Mouse (Mus musculus): ENCODE measurements around the gene Tnfrsf25. TPM values are rescaled to one million over a fixed set of nuclear protein-coding genes. Genes with fewer than 3 reads are reported as not detected.

Gene Tnfrsf25
- polyA plus RNA-seq, 1 experiment from 2014 or later = 2.4 TPM

DNA sequence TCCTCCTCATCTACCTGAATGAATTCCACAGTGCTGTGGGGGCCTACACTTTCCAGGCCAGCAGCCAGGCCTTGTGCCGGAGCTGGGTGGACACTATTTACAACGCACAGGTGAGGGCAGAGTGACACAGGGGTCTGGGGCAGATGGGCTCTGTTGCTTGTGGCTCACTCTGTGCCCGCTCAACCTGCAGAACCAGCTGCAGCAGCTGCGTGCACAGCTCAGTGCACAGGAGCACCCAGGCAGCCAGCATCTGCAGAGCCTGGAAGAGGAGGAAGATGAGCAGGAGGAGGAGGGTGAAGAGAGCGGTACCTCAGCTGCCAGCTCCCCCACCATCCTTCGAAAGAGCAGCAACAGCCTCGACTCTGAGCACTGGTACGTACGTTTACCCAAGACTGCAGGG lies 3.4 kb upstream of the Tnfrsf25 start:
- Histone ChIP-seq H3K4me3 (ENCODE audit: low read length) (no peak overlapping the region), H3K4me2 (ENCODE audit: low read depth, low read length) (no peak overlapping the region), H3K27ac (ENCODE audit: low read length) (no peak overlapping the region), H3K9ac (ENCODE audit: low read depth, low read length) (no peak overlapping the region), H3K4me1 (ENCODE audit: control insufficient read depth, insufficient read depth, low read length) (peaks cover 23% of the 10 kb centered on the region), H3K36me3 (ENCODE audit: control insufficient read depth, insufficient read depth, low read length) (peaks cover 16% of the 10 kb centered on the region), H3K27me3 (replicated peaks; ENCODE audit: control insufficient read depth, insufficient read depth, low read length) (peaks cover 4% of the 10 kb centered on the region), H3K9me3 (ENCODE audit: control insufficient read depth, low read length) (no peaks in the 10 kb centered on the region)
- ATAC-seq = no peak
- WGBS = 78% methylated on average over 9 of the region's 9 CpGs

DNA sequence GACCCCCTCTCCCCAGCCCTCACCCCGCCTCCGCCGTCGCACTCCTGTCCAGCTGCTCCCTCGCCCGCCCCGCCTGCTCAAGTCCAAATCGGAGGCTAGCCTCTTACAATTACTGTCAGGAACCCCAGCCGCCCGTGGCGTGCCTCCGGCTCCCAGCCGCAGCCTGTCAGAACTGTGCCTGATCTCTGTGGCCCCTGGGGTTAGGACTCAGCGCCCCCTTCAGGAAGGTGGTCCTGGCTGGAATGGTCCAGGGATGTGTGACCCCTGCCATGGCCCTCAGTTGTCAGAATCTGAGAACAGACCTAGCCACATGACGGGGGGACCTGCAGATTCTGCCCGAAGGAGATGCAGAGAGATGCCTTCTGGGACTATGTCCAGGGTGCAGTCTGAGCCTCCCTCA lies 1.7 kb upstream of the Tnfrsf25 start:
- WGBS = 78% methylated on average over 16 of the region's 16 CpGs
- Histone ChIP-seq H3K27ac (ENCODE audit: low read length) (no peak overlapping the region), H3K4me2 (ENCODE audit: low read depth, low read length) (no peak overlapping the region), H3K27me3 (replicated peaks; ENCODE audit: control insufficient read depth, insufficient read depth, low read length) (peaks cover 17% of the 10 kb centered on the region), H3K9ac (ENCODE audit: low read depth, low read length) (no peak overlapping the region), H3K36me3 (ENCODE audit: control insufficient read depth, insufficient read depth, low read length) (peaks cover 10% of the 10 kb centered on the region), H3K4me1 (ENCODE audit: control insufficient read depth, insufficient read depth, low read length) (peaks cover 13% of the 10 kb centered on the region), H3K9me3 (ENCODE audit: control insufficient read depth, low read length) (no peaks in the 10 kb centered on the region), H3K4me3 (ENCODE audit: low read length) (no peak overlapping the region)
- ATAC-seq = no peak

DNA sequence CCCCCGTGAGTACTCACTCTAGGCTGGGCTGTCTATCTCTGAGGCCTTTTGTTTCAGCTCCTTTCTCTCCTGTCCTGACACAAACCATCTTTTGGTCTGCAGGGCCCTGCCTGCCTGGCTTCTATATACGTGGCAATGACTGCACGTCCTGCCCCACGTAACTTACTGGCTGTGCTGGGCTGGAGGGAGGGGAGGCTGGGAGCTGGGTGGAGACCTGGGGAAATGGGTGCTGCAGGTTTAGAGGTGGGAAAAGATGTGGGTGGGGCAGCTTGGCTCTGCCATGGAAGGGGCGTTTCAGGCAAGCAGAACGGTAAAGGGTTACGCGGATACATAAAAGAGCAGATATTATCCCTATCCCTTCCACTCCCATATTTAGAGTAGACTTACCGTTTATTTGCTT lies 1.8 kb downstream of the Tnfrsf25 start:
- Histone ChIP-seq H3K4me3 (ENCODE audit: low read length) (no peak overlapping the region), H3K4me1 (ENCODE audit: control insufficient read depth, insufficient read depth, low read length) (peaks cover 32% of the 10 kb centered on the region), H3K27ac (ENCODE audit: low read length) (no peak overlapping the region), H3K9me3 (ENCODE audit: control insufficient read depth, low read length) (no peaks in the 10 kb centered on the region), H3K9ac (ENCODE audit: low read depth, low read length) (no peak overlapping the region), H3K36me3 (ENCODE audit: control insufficient read depth, insufficient read depth, low read length) (peaks cover 9% of the 10 kb centered on the region; the same call in 1 of the 2 replicates), H3K27me3 (replicated peaks; ENCODE audit: control insufficient read depth, insufficient read depth, low read length) (peaks cover 43% of the 10 kb centered on the region), H3K4me2 (ENCODE audit: low read depth, low read length) (no peak overlapping the region)
- ATAC-seq = no peak
- WGBS = 44% methylated on average over 9 of the region's 9 CpGs

DNA sequence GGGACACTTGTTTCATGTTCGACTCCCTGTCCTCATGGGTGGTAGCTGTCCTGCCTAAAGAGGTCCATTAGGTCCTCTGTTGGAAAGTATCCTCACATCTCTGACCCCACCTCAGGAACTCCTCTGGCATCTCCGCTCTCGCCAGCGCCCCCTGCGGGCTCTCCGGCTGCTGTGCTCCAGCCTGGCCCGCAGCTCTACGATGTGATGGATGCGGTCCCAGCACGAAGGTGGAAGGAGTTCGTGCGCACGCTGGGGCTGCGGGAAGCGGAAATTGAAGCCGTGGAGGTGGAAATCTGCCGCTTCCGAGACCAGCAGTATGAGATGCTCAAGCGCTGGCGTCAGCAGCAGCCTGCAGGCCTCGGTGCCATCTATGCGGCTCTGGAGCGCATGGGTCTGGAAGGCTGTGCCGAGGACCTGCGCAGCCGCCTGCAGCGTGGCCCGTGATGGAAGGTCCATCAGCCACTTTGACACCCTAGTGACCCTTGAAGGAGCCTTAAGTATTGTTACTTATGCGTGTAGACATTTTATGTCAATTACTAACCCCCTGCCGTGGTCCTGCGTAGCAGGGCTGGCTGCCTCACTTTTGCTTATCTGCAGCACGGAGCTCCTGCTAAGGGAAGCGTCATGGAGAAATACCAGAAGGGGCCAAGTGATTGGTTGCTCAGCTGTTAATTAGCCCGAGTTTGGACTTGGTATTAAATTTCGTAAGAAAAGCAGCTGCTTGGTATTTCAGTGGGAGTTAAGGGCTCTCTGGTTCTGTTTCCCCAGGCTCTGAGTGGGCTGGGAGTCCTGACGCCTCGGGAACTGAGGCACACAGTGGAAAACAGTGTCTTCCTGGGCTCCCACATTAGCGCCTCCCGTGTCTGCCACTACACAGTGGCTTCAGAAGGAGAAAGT lies 3.9 kb downstream of the Tnfrsf25 start:
- no peak overlapping the region for H3K9ac ChIP-seq (ENCODE audit: low read depth, low read length)
- no peak overlapping the region for H3K4me2 ChIP-seq (ENCODE audit: low read depth, low read length)
- no peaks in the 10 kb centered on the region; the same call in 1 of the 2 replicates for H3K36me3 ChIP-seq (ENCODE audit: control insufficient read depth, insufficient read depth, low read length)
- peaks cover 31% of the 10 kb centered on the region for H3K4me1 ChIP-seq (ENCODE audit: control insufficient read depth, insufficient read depth, low read length)
- no peak overlapping the region for H3K4me3 ChIP-seq (ENCODE audit: low read length)
- H3K9me3 ChIP-seq (ENCODE audit: control insufficient read depth, low read length) = no peaks in the 10 kb centered on the region
- peaks cover 61% of the 10 kb centered on the region for H3K27me3 ChIP-seq (replicated peaks; ENCODE audit: control insufficient read depth, insufficient read depth, low read length)
- WGBS = 11% methylated on average over 39 of the region's 39 CpGs
- H3K27ac ChIP-seq (ENCODE audit: low read length) = no peak overlapping the region
- ATAC-seq = peak; percentile 24; the same call in 1 of the 2 replicates

DNA sequence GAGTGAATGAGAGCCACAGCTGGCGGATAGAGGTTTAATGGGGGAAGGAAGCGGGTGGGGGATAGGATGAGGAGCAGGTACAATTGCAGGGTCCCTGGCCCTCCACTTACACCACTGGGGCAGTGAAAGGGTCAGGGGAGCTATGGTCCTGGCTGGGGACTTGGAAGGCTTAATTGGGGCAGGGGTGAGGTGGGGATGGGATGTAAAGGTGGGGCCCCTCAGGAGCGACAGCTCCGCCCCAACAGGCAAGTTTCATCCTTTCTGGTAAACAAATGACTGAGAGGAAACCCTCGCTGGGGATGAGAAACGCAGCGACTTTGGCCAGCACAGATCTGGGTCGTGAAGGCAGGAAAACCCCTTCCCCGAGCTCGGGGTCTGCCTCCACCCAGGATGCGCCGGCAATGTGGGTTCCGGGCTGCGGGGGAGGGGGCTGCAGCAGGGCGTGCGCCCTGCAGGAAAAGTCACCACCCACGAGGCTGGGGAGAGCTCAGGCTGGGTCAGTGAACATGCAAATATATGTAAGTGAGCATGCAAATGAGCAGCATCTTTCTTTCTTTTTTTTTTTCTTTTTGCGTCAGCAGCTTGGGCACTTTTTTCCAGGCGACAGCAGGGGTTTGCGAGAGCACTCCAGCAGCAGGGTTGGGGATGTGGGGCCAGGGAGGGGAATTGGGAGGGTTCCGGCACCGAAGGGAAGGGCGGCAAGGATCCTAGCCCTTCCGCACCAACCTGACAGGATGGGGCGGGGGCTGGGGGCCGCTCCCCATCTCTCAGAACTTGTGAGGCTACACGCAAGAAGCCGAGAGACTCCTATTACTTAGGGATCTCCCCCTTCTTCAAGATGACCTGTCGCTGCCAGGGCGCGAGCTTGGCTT lies 4.8 kb downstream of the Tnfrsf25 start:
- no peak for ATAC-seq
- no peaks in the 10 kb centered on the region for H3K9me3 ChIP-seq (ENCODE audit: control insufficient read depth, low read length)
- no peak overlapping the region for H3K9ac ChIP-seq (ENCODE audit: low read depth, low read length)
- peaks cover 27% of the 10 kb centered on the region for H3K4me1 ChIP-seq (ENCODE audit: control insufficient read depth, insufficient read depth, low read length)
- H3K27ac ChIP-seq (ENCODE audit: low read length) = no peak overlapping the region
- WGBS = 3% methylated on average over 31 of the region's 31 CpGs
- H3K27me3 ChIP-seq (replicated peaks; ENCODE audit: control insufficient read depth, insufficient read depth, low read length) = peaks cover 66% of the 10 kb centered on the region
- no peaks in the 10 kb centered on the region; the same call in 1 of the 2 replicates for H3K36me3 ChIP-seq (ENCODE audit: control insufficient read depth, insufficient read depth, low read length)
- H3K4me3 ChIP-seq (ENCODE audit: low read length) = peak overlapping the region; percentile 0
- peak overlapping the region; percentile 28 for H3K4me2 ChIP-seq (ENCODE audit: low read depth, low read length)

DNA sequence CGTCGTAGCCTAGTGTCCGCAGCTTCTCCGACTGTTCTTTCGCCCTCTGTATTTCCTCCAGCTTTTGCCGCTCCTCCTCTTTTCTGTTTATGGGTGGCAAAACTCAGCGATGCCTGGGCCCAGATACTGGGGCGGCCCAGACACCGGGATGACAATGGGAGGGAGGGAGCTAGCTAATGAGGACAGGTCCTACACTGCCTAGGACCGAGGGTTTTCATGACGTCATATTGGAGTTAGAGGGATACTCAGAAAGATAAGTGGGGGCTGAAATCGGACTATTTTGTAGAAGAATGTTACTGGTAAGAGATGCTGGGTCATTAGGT lies 5.4 kb downstream of the Tnfrsf25 start:
- Histone ChIP-seq H3K4me2 (ENCODE audit: low read depth, low read length) (peak overlapping the region; percentile 28; the same call in 1 of the 2 replicates), H3K4me3 (ENCODE audit: low read length) (peak overlapping the region; percentile 0), H3K4me1 (ENCODE audit: control insufficient read depth, insufficient read depth, low read length) (peaks cover 27% of the 10 kb centered on the region), H3K27ac (ENCODE audit: low read length) (no peak overlapping the region), H3K27me3 (replicated peaks; ENCODE audit: control insufficient read depth, insufficient read depth, low read length) (peaks cover 70% of the 10 kb centered on the region), H3K36me3 (ENCODE audit: control insufficient read depth, insufficient read depth, low read length) (no peaks in the 10 kb centered on the region; the same call in 1 of the 2 replicates), H3K9me3 (ENCODE audit: control insufficient read depth, low read length) (no peaks in the 10 kb centered on the region; the same call in 1 of the 2 replicates), H3K9ac (ENCODE audit: low read depth, low read length) (0 out of 2 replicates have a peak overlapping the region, but pooled peaks have one; percentile 6)
- ATAC-seq = no peak
- 6% methylated on average over 12 of the region's 12 CpGs for WGBS

DNA sequence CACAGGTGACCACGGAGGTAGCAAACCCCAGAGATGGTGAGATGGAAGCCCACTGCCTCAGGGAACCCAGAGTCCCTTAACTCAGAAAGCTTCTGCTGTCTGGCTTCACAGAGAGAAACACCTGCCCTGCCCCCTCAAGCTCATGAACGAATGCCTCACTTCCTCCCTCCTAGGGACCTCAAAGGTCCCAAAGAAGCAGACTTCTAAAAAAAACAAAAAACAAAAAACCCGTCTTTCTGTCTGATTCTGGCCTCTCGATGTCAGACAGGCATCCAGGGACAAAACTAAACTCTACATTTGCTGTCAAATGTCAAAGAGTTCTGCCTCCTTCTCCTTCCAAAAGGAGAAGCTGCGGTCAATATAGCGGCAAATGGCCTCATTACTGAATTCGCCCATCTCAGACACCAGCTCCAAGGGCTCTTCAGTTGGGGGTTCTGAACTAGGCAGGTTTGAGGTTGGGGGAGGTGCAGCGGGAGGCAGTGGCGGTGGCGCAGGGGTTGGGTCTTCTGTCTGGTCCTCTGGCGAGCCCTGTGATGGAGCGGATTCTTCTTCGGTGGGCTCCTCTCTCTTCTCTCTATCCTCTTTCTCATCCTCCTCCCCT lies 8.7 kb downstream of the Tnfrsf25 start:
- H3K27ac ChIP-seq (ENCODE audit: low read length) = no peak overlapping the region
- H3K9me3 ChIP-seq (ENCODE audit: control insufficient read depth, low read length) = no peaks in the 10 kb centered on the region; the same call in 1 of the 2 replicates
- ATAC-seq = no peak
- H3K36me3 ChIP-seq (ENCODE audit: control insufficient read depth, insufficient read depth, low read length) = no peaks in the 10 kb centered on the region; the same call in 1 of the 2 replicates
- no peak overlapping the region for H3K9ac ChIP-seq (ENCODE audit: low read depth, low read length)
- WGBS = 38% methylated on average over 13 of the region's 13 CpGs
- H3K4me3 ChIP-seq (ENCODE audit: low read length) = no peak overlapping the region
- H3K4me1 ChIP-seq (ENCODE audit: control insufficient read depth, insufficient read depth, low read length) = peaks cover 32% of the 10 kb centered on the region
- peaks cover 80% of the 10 kb centered on the region for H3K27me3 ChIP-seq (replicated peaks; ENCODE audit: control insufficient read depth, insufficient read depth, low read length)
- H3K4me2 ChIP-seq (ENCODE audit: low read depth, low read length) = no peak overlapping the region

DNA sequence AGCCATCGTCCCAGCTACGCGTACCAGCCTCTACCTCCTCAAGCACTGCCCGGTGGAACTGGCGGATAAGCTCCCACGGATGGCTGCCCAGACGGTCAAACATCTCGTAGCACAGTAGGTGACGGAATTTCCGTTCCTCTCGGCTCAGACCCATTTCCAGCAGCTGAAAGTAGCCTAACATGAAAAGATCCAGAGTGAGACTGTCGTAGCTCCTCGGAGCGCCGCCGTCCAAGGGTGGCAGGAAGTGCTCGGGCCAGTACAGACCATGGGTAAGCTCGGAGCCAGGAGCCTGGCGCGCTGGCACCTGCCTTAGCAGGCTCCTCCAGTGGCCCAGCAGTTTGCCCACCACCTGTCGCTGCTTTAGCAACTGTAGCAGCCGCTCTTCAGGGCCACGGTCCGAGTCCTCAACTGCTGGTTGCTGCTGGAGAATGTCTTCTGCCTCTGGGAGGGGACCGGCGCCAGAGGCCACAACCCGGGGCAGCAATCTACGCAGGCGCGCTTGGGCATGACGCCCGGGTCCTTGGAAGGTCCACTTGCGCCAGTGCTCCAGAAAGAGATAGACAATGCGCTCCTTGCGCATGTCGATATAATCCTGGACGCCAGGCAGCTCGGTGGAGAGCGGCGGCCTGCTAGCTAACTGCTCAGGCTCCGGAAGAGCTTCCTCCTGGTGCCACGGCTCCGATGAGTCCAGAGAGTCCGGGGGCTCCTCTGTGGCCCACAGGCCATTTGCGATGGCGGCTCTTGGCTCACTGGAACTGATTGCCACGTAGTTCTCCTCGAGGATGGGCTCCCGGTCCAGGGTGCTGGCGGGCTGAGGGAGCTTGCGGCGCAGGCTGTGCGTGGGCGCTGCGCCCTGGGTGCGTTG lies 9.7 kb downstream of the Tnfrsf25 start:
- Histone ChIP-seq H3K36me3 (ENCODE audit: control insufficient read depth, insufficient read depth, low read length) (no peaks in the 10 kb centered on the region; the same call in 1 of the 2 replicates), H3K27ac (ENCODE audit: low read length) (no peak overlapping the region), H3K27me3 (replicated peaks; ENCODE audit: control insufficient read depth, insufficient read depth, low read length) (peaks cover 78% of the 10 kb centered on the region), H3K4me1 (ENCODE audit: control insufficient read depth, insufficient read depth, low read length) (peaks cover 31% of the 10 kb centered on the region), H3K9ac (ENCODE audit: low read depth, low read length) (0 out of 2 replicates have a peak overlapping the region, but pooled peaks have one; percentile 33), H3K4me3 (ENCODE audit: low read length) (peak overlapping the region; percentile 24), H3K9me3 (ENCODE audit: control insufficient read depth, low read length) (no peaks in the 10 kb centered on the region; the same call in 1 of the 2 replicates), H3K4me2 (ENCODE audit: low read depth, low read length) (peak overlapping the region; percentile 23)
- WGBS = 28% methylated on average over 56 of the region's 56 CpGs
- ATAC-seq = no peak
